Mouse (Mus musculus) mature B cell (primary cell): ENCODE results near the gene Ppp1r12b.

ENCODE experiments used
- in situ Hi-C: fragments of 300-500 bp; cut with MboI; formaldehyde crosslinking; loops from 2 replicates; pipeline ENCODE4 v1.14.3; 2019

The Ppp1r12b gene

DNA sequence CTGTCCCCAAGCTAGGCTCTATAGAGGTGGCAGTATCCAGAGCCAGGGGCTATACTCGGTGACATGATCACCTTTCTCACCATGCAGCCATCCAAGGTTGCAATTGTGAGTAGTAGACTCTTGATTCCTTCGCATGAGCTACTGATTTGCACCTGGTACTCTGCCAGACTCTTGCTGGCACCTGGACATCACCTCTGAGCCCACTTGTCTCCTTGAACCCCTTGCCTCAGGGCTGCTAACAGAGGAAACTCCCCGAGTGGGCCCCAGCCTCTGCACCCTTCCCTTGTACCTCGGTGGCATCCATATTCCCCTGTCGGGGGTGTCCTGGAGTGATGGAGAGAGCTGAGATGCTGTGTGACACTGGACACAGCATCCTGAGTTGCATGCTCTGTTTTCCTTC is 234.3 kb downstream of the Ppp1r12b start:
- in situ Hi-C loops, result no loop called here

DNA sequence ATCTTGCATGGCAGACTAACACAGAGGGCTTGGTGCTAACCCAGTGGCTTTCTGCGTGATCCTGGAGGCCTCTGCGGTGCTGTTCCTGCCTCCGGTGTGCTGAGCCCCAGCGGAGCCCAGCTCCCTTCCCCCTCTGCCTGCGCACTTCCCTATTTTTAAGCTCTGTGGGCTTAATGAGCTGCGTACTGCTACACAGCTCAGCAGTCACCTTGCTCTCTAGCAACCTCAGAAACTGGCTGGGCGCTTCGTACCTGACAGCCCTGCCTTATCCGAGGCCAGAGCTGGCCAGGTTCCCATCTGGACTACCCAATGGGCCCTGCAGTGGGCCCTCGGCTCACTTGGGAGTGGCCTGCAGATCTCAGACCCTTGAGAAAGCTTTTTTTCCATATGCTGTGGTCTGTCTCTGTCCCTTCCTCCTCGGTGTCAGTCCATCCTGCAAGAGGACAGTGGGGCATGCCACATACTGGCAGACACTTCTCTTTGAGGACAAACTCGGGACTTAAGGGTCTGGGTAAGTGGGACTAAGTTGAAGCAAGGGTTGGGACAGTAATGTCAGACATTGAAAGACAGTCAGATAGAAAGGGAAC is 235.9 kb downstream of the Ppp1r12b start:
- in situ Hi-C loops, result no loop called here

GRCm38 (mm10) chr1:134715092-134715491 is 240.7 kb downstream of the Ppp1r12b start:
- in situ Hi-C loops, result no loop called here

DNA sequence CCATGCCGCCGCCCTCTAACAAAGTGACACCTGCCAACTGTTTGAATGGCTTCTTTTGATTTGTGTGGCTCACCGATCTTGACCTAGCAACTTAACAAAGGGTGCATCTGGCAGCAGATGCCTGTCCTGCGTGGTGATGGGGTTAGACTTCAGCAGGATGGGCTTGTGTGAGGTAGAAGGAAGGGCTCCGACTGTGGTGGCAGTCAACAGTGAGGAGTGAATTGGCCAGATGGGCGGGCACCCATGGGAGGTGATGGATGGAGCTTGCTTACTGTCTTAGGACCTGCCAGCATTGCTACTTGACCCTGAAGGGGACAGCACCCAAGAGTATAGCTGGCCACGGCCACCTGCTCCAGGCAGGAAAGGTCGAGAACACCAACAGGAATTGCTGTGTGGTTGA is 241.6 kb downstream of the Ppp1r12b start:
- in situ Hi-C loops, result no loop called here

DNA sequence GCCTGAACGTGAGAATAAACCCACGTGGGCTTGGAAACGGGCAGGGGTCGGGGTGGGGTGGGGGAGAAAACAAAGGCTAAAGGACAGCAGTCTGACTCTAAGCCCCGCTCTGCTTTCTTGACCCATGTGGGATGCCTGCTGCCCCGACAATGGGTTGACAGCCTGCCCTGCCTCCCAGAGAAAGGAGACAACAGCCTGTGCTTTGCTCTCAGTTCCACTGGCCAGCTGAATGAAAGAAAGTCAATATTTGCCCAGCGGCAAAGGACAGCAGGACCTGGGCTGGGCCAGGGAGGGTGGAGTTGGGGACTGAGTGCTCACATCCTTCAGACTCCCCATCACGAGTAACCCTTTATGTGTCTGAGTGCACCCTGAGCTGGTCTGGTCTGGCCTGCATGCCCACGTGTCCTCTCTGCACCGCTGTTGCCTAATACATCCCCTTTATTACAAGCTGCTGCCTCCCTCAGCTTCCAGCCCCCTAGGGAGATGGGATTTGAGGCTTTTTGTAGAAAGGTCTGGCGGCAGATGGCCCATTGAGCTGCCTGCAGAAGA is 242.2 kb downstream of the Ppp1r12b start:
- in situ Hi-C loops, result no loop called here

GRCm38 (mm10) chr1:134712781-134713299 is 242.9 kb downstream of the Ppp1r12b start:
- in situ Hi-C loops, result no loop called here

DNA sequence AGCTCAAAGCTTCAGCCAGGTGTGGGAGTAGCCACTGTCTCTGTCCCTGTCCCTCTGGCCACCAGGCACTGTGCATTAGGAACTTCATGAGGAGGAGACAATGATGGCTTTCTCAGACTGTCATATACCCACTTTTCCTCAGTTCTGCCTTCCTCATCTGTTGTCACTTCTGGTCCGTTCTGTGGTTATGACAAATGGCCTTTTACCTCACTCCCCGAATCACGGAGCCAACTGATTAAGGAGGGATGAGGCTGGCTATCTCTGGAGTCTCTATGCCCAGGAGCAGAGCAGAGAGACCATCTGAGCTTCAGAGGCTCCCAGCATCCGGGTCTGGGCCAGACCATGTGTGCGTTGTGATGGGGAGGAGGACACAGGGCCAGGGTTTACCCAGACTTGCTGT is 244.1 kb downstream of the Ppp1r12b start:
- in situ Hi-C loops, result no loop called here

- in situ Hi-C loops, result no loop called here
These were observed 244.7 kb downstream of the Ppp1r12b start for GRCm38 (mm10) chr1:134711061-134711460.

DNA sequence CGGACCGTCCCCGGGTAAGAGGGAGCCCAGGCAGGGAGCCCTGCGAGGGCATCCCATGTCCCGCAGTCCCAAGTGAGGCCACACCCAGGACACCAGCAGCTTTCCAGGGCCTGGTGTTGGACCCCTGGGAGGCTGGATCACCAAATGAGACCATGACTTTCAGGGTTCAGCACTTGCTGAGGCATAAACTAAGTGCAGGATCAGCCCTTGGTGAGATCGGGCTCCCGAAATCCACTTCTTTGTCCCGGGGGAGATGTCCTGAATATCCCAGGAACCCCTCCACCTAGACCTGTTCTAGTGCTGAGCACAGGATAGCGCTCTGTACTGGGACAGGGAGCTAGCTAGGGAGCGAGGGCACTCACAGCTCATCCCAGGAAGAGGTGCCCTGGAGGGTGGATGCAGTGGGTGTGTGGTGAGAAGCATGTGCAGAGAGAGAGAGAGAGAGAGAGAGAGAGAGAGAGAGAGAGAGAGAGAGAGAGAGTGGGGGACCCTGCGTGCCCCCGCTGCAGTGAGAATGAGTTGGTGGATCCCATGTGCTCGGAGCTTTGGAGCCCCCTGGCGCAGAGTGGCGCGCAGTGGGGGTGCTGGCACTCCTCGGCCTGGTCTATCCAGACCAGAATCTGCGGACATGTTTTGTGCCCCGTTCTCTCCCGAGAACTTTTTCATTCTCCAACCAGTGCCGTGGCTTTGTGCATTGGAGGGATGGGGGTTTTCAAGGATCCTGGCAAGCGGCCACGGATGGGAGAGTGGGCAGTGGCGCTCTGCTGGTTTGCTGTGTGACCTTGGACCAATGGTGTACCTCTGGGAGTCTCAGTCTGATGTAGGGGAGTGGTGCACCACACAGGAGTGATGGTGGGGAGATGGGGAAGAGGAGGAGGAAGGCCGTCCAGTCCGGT is 246.1 kb downstream of the Ppp1r12b start:
- in situ Hi-C loops, result no loop called here

GRCm38 (mm10) chr1:134708801-134709385 is 246.8 kb downstream of the Ppp1r12b start:
- in situ Hi-C loops, result no loop called here

- in situ Hi-C loops, result no loop called here
These were observed 247.5 kb downstream of the Ppp1r12b start for GRCm38 (mm10) chr1:134708274-134708673.

- in situ Hi-C loops, result no loop called here
These were observed 248.2 kb downstream of the Ppp1r12b start for GRCm38 (mm10) chr1:134707516-134707915.

DNA sequence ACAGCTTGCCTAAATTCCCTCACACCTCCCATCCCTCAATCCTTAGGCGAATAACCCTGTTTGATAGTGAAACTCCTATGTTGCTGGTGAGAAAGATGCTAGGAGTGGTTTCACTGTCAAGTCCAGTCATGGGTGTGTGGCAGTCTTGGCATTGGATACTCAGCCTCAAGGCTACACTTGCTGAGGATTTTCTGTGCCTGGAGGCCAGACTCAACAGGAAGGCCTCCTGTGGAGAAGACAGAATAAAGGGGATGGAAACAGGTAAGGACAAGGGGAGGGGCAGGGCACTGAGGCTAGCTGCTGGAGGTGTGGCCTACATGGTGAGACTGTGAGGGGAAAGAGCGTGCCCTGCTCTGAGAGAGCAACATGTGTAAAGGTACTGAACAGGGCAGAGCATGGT is 249.2 kb downstream of the Ppp1r12b start:
- in situ Hi-C loops, result no loop called here
